Mouse (Mus musculus) megakaryocyte-erythroid progenitor cell, adult 5 weeks (primary cell): ENCODE measurements around the gene Ces3a. TPM values are rescaled to one million over a fixed set of nuclear protein-coding genes. Genes with fewer than 3 reads are reported as not detected.

ENCODE experiments used
- polyA plus RNA-seq: library from polyadenylated mRNA; stranded (reverse); fragments of >175 nt; gene quantifications from 2 replicates; pipeline ENCODE4 v1.2.3, GENCODE M21; 2012

Gene Ces3a
- not detected in 2 replicates for polyA plus RNA-seq

DNA sequence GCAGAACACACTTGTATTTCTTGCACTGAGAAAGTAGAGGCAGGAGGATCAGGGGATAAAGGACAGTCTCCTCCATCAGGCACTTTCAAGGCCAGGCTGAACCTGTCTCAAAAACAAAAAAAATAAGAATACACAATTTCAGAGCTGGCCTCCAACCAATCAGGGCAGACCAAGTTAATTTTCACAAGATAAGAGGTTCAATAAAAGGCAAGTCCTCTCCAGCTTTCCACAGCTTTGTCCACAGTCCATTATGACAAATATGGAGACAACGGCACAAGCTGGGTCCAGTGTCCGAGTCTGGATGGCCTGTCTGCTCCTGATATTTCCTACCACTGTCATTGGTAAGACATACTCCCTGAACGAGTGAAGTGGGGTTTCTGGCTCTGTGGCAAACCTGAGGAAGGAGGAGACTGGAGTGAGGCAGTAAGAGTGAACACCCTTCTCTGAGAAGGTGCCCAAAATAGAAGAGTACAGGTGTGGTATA lies at the start of gene Ces3a:
TSS of gene Ces3a (plus strand) at position 231 of the 484 bp plus-strand sequence.

DNA sequence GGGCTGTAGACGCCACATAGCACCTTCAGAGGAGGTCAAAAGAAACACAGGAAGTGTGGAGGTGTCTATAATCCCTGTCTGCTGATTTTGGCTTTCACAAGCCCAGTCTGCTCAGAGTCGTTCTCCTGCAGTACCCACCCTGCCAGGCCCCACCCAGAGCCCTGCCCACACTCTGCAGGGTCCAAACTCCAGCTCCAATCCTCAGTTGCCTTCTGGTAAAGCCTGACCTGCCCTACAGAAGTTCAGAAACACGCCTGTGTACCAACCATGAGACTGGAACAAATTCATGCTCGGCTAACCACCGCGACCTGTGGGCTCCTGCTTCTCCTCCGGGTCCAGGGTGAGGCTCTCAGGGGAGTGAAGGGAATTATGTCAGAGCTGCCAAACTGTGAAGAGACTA lies 47.8 kb upstream of the Ces3a start, which contains the start of gene Ces2h:
TSS of gene Ces2h (plus strand) at position 268 of the 400 bp plus-strand sequence.

DNA sequence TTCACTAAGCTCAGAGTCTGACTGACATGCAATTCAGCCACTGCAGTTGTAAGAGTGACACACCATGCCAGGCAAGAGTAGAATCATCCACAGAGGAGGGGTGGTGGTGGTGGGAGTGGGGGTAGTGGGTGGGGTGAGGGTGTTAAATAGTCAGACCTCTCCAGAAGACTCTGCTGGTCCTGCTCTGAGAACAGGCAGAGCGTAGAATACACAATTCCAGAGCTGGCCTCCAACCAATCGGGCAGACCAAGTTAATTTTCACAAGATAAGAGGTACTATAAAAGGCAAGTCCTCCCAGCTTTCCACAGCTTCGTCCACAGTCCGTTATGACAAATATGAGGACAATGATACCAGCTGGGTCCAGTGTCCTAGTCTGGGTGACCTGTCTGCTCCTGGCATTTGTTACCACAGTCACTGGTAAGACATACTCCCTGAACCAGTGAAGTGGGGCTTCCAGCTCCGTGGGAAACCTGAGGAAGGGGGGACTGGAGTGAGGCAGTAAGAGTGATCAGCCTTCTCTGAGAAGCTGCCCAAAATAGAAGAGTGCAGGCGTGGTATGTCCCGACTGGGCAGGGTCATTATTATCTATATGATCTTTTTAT lies 35.1 kb downstream of the Ces3a start, which contains the start of gene Ces3b:
TSS of gene Ces3b (plus strand) at position 305 of the 602 bp plus-strand sequence.

Other genes starting within 250 kb of the Ces3a start
- gene Ces2b, start 217.0 kb upstream of the Ces3a start, polyA plus RNA-seq = not detected in 2 replicates
- gene Ces2c, start 201.5 kb upstream of the Ces3a start, polyA plus RNA-seq = 0.04 TPM in 1 of 2 replicates, not detected in the other
- gene Ces2e, start 122.3 kb upstream of the Ces3a start, polyA plus RNA-seq = not detected in 2 replicates
- not detected in 2 replicates for gene Ces2f, start 101.2 kb upstream of the Ces3a start, polyA plus RNA-seq
- gene Ces2g, start 86.9 kb upstream of the Ces3a start, polyA plus RNA-seq = 9.4 and 10.8 TPM in 2 replicates
- gene Ces2h, start 47.7 kb upstream of the Ces3a start, polyA plus RNA-seq = not detected in 2 replicates
- gene Ces3b, start 35.2 kb downstream of the Ces3a start, polyA plus RNA-seq = not detected in 2 replicates
- gene Ces4a, start 83.2 kb downstream of the Ces3a start, polyA plus RNA-seq = not detected in 2 replicates
- 37.9 and 39.6 TPM in 2 replicates for gene Cbfb, start 122.1 kb downstream of the Ces3a start, polyA plus RNA-seq
- gene D230025D16Rik, start 176.5 kb downstream of the Ces3a start, polyA plus RNA-seq = 5.9 and 6.6 TPM in 2 replicates
- 2.3 and 3.5 TPM in 2 replicates for gene B3gnt9, start 206.6 kb downstream of the Ces3a start, polyA plus RNA-seq
- 29.0 and 32.2 TPM in 2 replicates for gene Tradd, start 216.0 kb downstream of the Ces3a start, polyA plus RNA-seq
- gene Fbxl8, start 216.0 kb downstream of the Ces3a start, polyA plus RNA-seq = 6.1 and 10.2 TPM in 2 replicates
- gene Hsf4, start 221.2 kb downstream of the Ces3a start, polyA plus RNA-seq = 0.05 and 0.12 TPM in 2 replicates
- 0.22 TPM in 1 of 2 replicates, not detected in the other for gene Nol3, start 227.5 kb downstream of the Ces3a start, polyA plus RNA-seq
- 3.8 and 4.6 TPM in 2 replicates for gene 4931428F04Rik, start 241.3 kb downstream of the Ces3a start, polyA plus RNA-seq
- gene Exoc3l, start 247.5 kb downstream of the Ces3a start, polyA plus RNA-seq = 5.4 and 6.5 TPM in 2 replicates
- 60.7 and 71.9 TPM in 2 replicates for gene E2f4, start 249.1 kb downstream of the Ces3a start, polyA plus RNA-seq